Mouse (Mus musculus) ovary, adult 18-20 months (tissue): ENCODE data around the gene Hhatl.

Experiments used
- DNase-seq: peaks from one replicate; pipeline ENCODE4 v3.0.0; 2022; ENCODE audit warnings: low spot score, mixed read lengths

The Hhatl gene

DNA sequence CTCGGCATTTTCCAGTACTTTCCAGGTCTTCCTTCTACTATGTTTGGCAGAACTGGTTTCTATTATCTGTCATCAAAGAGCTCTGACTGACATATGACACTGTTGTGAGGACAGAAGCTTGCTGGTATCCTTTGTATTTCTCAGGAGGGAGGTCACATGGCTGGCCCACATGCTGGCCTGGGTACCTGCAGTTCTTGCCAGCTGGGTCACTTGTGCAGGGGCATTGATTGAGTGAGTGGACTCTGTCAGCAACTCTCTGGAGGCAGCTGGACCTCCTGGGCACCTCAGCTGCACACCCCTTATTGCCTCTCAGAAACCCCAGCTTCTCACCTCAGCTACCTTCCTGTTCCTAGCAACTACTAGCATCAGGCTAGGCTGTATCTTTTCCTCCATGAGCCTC is 15.2 kb upstream of the Hhatl start:
- no peak for DNase-seq

DNA sequence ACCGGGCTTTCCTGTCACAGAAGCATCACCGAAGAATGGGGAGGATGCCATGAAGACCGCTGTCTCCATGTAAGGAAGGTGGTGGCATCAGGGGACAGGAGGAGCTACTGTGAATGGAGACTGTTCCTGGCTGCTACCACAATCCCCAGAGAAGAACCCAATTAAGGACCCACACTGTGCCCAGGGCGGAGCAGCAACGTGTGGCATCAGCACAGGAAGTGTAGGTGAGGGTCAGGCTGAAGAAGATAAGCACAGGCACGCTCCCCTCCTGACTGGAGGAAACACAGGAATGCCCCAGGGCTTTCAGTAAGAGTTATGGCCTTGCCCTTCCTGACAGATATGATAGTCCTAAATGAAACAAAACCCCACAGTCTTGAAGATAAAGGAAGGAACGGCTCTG is 10.4 kb upstream of the Hhatl start:
- no peak for DNase-seq

DNA sequence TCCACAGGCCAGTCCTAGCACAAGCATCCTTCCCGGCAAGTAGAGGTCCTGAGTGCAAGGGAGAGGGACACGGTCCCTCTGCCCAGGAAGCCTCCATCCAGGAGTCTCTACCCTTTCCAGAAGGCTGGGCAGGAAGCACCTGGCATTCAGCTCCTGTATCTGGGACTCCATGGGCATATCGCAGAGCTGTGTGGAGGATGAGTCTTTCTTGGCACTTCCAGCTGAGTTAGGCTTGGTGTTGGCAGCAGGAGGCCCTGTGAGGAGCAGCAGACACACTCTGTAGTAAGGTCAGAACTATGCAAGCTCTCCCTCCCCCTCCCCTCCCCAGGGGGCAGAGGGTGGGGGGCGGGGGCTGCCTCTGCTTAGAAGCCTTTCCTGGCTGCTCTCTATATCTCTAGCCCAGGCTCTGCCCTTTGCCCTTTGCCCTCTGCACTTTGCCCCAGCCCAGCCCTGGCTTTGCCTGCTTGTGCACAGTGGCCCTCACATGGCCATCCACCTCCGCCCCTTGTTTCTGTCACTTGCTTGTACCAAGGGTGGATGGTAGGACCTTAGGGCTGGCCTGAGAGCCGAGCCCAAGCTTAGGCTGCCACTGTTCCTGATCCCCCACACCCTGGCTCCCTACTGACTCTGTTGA is 6.7 kb upstream of the Hhatl start:
- no peak for DNase-seq

DNA sequence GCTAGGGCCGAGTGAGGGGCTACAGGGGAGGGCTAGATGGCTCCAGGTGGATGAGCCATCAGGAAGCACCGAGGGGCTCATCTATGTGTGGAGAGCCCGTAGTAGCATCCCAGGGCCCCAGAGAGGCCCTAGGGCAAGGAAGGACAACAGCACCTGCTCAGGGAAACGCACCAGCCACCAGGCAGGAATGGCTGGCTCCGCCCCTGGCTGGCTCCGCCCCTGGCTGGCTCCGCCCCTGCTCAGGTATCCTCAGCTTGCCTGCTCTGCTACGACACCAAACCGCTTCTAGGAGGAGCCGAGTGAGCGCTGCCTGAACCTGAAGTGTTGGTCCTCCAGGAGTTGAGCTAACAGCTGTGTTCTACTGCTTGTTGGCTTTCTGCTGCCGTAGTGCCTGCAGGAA is 5.4 kb upstream of the Hhatl start:
- DNase-seq = no peak

DNA sequence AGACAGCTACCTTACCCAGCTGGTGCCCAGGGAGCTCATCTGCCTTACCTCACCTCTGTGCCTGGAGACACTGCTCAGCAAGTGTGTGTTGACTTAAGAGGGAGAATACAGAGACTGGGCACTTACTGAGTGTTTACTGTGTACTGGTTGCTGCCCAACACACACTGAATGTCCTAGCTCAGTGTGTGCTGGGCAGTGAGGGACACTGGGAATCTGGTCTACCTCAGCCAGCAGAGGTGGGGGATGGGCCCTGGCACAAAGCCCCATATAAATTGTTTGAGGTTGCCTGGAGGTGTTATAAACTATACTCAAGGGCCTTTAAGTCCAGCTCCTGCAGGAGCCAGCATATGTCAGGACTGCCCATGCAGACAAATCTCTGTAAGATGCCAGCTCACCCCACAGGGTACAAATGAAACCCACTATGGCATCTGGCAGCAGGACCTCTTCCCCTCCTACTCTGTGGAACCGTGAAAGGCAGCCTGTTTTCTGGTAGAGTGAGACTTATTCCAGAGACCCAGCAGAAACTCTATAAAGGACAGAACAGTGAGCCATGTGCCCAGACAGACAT is 2.7 kb upstream of the Hhatl start:
- no peak for DNase-seq

DNA sequence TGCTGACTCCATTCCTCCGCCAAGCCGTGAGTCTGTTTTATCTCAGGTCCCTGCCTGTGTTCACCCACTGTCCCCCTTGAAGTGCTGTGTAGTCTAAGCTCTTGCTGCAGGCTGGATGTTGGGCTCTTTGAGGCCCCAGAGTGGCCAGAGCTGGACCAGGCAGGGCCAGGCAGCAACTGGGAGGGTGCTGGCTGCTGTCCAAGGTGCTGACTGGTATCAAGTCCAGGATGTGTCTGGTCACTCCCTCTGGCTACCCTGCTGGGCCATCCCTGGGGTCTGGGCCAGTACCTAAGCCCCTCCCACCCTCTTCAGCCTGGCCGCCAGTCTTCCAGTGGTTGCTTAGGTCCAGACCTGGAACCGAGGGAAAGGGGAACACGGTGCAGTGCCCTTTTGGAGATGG is 1.1 kb downstream of the Hhatl start:
- peak; percentile 55 for DNase-seq

DNA sequence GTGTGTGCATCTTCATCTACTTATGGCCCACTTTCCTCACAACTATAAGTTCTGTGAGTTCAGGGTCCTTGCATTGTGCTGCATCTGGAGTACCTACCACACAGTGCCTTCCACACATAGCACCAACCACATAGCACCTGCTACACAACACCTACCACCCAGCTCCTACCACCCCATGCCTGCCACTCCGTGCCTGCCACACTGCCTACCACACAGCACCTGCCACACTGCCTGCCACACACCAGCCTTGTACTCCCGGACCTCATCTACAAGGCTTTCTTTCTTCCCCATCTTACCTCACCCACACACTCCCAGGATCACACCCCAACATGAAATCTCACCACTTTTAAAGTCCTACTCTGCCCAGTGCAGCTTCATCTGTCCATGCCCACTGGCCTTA is 5.9 kb downstream of the Hhatl start:
- DNase-seq = no peak

DNA sequence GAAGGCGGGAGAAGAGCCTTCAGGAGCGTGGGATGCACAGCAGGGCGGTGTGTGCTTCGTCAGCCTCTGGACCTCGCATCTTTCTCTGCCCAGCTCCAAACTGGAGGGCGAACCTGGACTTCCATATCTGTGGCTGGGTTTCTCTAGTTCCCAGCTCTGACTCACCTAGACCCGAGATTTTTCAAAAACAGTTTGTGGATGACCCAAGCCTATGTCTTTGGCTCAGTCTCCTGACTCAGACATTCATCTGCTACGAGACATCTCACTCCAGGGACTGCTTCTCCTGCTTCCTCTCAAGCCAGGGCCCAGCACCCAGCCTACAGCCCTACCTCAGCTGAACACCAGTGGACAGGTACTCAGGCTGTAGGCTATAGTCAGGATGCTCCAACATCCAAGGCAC is 7.0 kb downstream of the Hhatl start:
- DNase-seq = no peak

DNA sequence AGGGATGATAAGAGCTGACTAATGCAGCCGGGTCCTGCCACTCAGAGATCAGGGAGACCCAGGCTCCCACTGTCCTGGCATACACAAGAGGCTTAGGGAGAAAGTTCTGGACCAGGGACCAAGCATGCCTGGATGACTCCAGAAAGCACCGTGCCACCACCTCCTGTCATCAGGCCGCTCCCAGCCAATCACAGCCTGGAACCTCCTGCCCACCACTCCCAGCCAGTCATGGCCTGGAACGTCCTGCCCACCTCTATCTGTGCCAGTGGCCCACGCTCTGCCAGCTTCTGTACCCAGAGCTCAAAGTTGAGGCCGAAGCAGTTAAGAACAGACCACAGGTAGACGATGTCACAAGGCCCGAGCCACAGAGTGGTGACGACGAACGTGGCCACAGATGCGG is 7.5 kb downstream of the Hhatl start:
- no peak for DNase-seq

DNA sequence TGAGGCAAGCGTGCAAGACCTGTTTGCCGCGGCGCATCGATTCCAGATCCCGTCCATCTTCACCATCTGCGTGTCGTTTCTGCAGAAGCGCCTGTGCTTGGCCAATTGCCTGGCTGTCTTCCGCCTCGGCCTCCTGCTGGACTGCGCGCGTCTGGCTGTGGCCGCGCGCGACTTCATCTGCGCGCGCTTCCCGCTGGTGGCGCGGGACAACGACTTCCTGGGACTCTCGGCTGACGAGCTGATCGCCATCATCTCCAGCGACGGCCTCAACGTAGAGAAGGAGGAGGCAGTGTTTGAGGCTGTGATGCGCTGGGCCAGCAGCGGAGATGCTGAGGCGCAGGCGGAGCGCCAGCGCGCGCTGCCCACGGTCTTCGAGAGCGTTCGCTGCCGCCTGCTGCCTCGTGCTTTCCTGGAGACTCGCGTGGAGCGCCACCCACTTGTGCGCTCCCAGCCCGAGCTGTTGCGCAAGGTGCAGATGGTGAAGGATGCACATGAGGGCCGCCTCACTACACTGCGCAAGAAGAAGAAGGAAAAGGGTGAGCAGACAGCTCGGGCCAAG is 14.2 kb downstream of the Hhatl start:
- DNase-seq = no peak

DNA sequence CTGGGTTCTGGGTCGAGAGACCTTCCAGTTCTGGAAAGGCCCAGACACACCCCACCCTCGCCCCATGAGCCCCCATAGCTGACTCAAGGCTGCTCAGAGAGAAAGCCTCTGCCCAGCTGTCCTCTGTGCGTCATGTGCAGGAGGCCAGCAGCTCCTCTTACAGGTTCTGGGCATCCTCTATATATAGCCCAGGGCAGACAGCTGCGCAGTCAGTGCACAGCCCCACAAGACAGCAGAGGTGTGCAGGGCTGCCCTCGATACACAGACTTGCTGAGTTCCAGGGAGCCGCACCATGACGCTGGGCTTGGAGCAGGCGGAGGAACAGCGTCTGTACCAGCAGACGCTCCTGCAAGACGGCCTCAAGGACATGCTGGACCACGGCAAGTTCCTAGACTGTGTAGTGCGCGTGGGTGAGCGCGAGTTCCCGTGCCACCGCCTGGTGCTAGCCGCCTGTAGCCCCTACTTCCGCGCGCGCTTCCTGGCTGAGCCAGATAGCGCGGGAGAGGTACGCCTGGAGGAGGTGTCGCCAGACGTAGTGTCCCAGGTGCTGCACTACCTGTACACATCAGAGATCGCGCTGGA is 14.7 kb downstream of the Hhatl start, which contains the start of gene Klhl40:
TSS of gene Klhl40 (plus strand) at position 124 of the 582 bp plus-strand sequence.
- DNase-seq = no peak

DNA sequence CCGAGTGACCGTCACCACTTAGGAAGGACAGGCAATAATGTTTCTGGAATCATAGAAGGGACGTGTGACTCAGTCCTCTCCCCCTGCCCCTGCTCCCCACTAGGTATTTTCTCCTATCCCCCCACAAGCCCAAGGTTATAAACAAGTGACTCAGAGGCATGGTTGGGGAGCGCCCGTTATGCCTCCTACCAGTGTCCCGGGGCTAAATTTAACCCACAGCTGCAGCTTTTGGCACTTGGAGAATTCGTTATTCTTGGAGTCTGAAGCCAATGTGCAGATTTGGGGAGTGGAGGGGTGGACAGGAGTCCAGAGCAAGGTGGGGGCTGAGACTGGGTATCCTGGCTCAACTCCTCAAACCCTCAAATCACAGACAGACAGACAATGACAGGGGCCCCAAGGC is 15.8 kb downstream of the Hhatl start:
- DNase-seq = no peak

DNA sequence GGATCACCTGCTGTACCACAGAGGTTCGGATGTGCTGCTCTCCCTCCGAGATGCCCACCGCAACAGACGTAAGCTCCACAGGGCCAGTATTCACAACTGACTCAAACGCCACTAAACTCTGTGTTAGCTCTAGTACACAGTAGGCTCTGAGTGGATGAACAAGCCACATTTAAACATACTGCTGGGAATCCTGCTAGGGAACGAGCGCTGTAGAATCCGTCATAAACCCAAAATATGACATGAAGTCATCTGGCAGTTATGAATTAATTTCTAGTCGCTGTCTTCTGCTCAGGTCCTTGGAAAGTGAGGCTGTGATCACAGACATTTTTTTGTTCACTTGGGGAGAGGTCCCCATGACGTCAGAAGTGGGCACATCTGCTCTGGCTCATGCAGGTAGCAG is 16.4 kb downstream of the Hhatl start:
- DNase-seq = no peak

DNA sequence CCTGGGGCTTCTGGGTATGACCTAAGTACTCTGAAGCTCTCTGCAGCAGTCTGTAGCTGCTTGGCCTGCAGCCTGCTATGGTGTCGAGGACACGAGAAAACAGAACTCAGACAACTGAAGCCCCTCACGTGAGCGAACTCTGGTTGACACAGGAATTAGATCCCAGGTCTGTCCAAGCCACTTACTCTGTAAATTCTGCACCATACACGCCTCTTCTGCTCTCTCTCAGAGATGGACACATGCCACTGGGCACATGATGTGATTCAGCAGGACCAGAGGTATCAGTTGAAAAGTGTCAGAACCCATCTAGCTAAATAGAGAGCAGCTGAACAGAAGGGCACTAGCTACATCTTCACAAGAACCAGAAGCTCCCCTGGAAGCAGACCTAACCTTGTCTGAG is 19.9 kb downstream of the Hhatl start:
- DNase-seq = no peak

DNA sequence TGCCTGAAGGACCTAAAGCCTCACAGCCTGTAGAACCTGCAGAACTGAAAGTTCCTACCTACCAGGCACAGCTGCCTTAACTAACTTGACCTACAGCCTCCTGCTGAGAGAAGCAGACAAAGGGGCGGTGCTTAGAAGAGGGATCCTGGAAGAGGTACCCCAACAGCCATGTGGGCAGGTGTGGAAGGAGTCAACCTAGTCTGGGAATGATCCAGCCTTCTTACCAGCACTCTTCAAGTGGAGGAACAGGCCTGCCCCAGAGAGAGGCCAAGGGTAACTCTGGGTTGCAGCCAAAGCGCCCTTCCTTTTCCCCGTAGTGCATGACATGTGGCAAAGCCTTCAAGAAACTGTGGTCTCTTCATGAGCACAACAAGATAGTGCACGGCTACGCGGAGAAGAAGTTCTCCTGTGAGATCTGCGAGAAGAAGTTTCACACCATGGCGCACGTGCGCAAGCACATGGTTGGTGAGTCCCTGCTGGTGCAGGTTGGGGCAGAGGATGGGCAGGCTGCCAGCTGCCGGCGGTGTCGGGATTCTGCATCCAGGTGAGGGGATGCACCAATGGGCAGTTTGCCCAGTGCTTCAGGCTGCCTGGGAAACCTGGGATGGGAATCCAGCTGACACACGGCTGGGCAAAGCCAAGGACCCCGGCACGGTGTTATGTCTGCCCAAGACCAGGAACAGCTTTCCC is 27.0 kb downstream of the Hhatl start:
- no peak for DNase-seq

DNA sequence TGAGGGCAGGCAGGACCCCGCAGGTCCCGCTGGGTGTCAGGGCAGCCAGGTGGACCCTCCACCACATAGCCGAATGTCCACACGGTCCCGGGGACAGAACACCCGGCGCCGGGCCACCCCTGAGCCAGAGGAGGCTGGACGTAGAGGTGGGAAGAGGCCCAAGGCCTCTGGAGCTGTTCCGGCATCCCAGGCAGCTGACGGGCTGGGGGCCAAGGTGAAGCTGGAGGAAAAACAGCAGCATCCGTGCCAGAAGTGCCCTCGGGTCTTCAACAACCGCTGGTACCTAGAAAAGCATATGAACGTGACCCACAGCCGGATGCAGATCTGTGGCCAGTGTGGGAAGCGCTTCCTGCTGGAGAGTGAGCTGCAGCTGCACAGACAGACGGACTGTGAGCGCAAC is 28.6 kb downstream of the Hhatl start:
- DNase-seq = no peak

DNA sequence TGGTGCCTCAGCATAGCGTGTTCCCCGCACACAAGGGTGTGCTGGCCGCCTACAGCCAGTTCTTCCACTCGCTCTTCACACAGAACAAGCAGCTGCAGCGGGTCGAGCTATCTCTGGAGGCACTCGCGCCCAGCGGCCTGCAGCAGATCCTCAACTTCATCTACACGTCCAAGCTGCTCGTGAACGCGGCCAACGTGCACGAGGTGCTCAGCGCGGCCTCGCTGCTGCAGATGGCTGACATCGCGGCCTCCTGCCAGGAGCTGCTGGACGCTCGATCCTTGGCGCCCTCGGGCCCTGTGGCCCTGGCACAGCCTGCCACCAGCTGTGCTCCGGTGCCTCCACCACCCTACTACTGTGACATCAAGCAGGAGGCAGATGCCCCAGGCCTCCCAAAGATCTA is 29.5 kb downstream of the Hhatl start:
- no peak for DNase-seq

DNA sequence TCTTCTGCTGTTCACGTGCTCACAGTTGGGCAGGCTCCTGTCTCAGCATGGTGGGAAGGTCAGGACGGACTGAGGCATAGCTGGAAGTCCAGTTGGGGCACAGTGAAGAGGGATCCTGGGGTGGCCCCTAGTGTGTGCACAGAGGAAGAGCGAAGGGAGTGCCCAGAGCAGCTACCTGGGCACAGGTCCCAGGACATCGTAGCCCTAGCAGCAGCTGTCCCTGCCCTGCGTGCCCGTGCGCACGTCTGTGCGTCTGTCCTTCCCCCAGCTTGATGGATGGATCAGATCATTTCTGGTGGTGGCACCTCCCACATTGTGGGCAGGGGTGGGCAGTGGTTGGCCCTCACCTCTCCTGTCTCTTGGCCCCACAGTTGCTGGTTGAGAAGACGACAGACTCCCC is 30.1 kb downstream of the Hhatl start:
- DNase-seq = no peak

DNA sequence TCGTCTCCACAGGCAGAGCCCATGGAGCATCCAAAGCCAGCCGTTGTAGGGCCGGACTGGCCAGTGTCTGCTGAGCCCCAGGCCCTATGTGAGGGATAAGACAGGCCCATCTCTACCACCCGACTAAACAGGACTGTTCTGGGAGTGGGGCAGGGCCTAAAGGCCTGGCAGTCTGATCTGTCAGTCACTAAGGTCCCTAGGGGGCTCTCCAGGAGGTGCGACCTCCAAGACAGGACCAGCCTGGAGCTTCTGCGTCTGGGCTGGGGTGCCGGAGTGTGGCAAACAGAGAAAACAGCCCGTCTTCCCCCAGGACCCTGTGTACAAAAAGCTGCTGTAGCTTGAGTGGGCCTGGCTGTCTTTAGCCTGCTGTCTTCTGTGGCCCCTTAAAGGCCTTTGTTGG is 30.5 kb downstream of the Hhatl start:
- no peak for DNase-seq

DNA sequence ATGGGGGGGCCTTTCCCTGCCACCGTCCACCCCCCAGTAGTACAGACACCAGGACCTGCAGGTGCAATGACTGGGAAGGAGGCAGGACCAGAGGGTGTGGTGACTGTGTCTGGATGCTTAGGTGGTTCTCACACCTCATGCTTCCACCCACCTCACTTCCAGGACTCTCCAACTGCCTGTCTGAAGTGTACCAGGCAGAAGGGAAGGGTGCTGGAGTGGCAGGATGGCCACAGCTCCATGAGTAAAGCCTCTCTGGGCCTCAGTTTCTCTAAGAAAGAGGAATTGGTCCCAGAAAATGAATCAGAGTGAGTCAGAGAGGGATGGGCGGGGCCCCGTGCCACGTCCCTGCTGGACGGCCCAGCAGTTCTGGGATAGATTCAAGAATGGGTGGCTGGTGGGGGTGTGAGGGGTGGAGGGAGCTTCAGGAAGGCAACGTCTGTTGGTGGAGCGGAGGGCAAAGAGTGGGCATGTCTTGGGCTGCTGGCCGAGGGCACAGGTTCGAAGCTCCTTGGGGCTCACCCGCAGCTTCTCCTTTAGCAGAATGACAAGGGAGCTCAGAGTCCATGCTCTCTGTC is 31.1 kb downstream of the Hhatl start:
- no peak for DNase-seq

DNA sequence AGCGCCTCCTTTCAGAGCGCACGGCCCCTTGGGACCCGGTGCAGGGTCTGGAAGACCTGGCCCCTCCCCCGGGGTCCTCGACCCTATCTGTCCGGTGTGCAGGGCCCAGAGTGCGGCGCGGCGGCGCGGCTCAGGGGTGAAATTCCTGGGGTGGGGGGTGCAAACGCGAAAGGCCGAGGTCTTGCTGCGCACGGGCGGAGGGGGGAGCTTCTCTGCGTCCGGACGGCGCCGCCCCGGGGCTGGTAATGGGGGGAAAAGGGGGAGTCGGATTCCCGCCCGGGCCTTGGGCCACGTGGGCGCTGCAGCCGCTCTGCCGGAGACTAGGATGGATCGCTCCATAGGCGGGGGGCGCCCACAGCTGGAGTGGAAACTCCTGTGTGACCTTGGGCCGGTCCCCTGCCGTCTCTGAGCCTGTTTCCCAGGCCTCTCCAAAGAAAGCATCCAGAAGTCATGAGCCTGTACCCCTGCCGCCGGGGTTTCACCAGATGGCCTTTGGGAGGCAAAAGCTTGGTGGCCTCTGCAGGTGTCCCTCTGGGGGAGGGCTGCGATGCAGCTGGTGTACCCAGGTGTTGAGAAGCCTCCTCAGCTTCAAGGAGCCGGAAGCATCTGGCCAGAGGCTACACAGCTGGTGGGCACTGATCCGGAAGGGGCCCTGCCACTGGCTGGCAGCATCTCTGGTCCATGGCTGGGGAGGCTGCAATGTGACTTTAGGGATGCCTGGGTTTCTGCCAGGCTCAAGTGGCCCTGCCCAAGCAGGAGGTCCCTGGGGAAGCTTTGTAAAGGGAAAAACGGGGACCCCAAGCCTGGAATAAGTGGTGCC is 31.8 kb downstream of the Hhatl start:
- DNase-seq = peak; percentile 71
